Mouse (Mus musculus): Measurements from ENCODE around the gene Shisa5. TPM values are rescaled to one million over a fixed set of nuclear protein-coding genes. Genes with fewer than 3 reads are reported as not detected.

Shisa5 gene
- polyA plus RNA-seq, 1 experiment = 83.1 TPM

DNA sequence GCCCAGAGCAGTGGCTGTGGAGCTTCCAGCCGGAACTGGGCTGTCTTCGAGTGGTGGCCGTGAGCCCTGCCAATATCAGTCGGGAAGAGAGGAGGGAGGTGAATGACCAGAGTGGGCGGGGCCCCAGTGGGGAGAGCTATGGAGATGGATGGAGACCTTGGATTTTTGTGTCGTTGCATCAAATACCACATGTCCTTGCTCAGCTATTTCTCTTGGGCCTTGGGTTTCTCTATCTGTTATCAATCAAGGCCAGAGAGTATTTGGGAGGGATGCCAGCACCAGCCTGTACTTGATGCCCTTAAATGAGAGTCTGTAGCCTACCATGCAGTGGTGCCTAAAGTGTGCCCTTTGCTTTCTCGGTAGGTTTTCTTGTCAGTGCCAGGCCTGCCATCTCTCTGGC is 64.9 kb downstream of the Shisa5 start:
- no peak for DNase-seq (ENCODE audit: low read depth)
- TF ChIP-seq CTCF (IDR thresholded peaks at IDR 0.05; ENCODE audit: borderline replicate concordance, extremely low read depth, insufficient read depth, insufficient read length) = no peak

DNA sequence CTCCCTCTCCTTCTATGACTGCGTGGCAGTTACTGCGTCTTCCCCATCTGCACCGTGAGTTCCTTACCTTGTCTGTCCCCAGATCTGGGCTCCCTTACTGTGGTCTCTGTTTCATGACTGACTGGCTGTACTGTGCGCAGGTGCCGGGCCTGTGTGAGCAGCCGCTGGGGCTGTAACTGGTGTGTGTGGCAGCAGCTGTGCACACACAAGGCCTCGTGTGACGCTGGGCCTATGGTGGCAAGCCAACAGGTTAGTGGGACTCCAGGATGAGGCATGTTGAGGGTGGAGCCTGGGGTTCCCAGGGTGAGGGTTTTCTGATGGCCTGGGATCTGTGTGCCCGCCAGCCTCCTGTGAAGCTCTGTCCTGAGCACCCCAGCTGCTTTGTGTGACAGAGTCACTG is 65.7 kb downstream of the Shisa5 start:
- no peak for DNase-seq (ENCODE audit: low read depth)
- TF ChIP-seq CTCF (IDR thresholded peaks at IDR 0.05; ENCODE audit: borderline replicate concordance, extremely low read depth, insufficient read depth, insufficient read length) = no peak
- TF ChIP-seq POLR2A (IDR thresholded peaks at IDR 0.05; ENCODE audit: borderline replicate concordance, extremely low read depth, insufficient read depth, insufficient read length, poor library complexity, severe bottlenecking) = no peak

DNA sequence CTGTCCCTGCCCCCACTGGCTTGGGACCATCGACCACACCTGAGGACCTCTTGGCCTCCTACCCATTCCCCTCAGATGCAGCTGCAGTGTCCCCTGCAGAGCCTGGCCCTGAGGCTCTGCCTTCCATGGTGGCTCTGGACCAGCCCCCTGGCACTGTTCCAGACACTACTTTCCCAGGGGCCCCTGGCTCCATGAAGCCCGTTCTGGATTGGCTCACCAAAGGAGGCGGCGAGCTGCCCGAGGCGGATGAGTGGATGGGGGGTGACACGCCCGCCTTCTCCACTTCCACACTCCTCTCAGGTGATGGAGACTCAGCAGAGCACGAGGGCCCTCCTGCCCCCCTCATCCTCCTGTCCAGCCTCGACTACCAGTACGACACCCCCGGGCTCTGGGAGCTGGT is 66.6 kb downstream of the Shisa5 start:
- DNase-seq (ENCODE audit: low read depth) = peak; percentile 60
- TF ChIP-seq CTCF (IDR thresholded peaks at IDR 0.05; ENCODE audit: borderline replicate concordance, extremely low read depth, insufficient read depth, insufficient read length) = no peak
- no peak for TF ChIP-seq POLR2A (IDR thresholded peaks at IDR 0.05; ENCODE audit: borderline replicate concordance, extremely low read depth, insufficient read depth, insufficient read length, poor library complexity, severe bottlenecking)

DNA sequence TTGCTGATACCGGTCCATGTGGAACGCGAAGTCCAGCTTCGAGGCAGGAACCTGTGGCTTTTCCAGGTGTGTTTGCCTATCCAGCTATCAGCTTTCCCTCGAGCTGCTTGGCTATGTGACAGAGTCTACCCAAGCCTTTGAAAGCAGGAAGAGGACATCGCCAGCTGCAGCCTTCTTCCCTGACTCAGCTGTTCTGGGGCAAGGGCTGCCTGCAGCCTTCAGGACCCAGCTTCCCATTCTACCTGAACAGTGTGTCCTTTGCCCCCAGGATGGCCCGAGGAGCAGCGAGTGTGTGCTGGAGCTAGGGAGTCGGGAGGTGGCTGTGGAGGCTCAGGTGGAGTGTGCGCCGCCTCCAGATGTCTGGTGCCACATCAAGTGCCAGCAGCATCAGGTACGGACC is 67.3 kb downstream of the Shisa5 start:
- TF ChIP-seq CTCF (IDR thresholded peaks at IDR 0.05; ENCODE audit: borderline replicate concordance, extremely low read depth, insufficient read depth, insufficient read length) (no peak), POLR2A (IDR thresholded peaks at IDR 0.05; ENCODE audit: borderline replicate concordance, extremely low read depth, insufficient read depth, insufficient read length, poor library complexity, severe bottlenecking) (no peak)
- no peak for DNase-seq (ENCODE audit: low read depth)

DNA sequence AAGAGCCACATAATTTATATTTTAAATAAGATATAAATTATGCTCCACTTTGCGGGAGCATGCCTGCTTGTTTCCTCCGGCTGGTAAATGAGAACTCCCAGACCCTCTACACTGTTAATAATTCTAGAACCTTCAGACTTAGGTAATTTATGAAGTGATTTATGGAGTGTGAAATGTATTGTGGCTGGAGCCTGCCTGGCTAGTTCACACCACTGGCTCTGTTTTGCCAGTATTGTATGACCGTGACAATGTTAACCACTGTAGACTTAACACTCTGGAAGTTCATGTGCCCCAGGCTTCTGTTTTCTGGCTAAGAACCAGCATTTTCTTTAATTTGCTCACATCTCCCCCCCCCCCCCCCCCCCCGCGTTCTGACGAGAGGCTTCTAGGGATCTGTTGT is 69.0 kb downstream of the Shisa5 start:
- DNase-seq (ENCODE audit: low read depth) = no peak
- TF ChIP-seq POLR2A (IDR thresholded peaks at IDR 0.05; ENCODE audit: borderline replicate concordance, extremely low read depth, insufficient read depth, insufficient read length, poor library complexity, severe bottlenecking) (no peak), CTCF (IDR thresholded peaks at IDR 0.05; ENCODE audit: borderline replicate concordance, extremely low read depth, insufficient read depth, insufficient read length) (no peak)

Other genes starting within 250 kb of the Shisa5 start
- gene Nckipsd, start 230.2 kb upstream of the Shisa5 start, polyA plus RNA-seq (2012; rRNA removed) = 34.3 and 38.5 TPM in 2 replicates
- gene Celsr3, start 212.2 kb upstream of the Shisa5 start, polyA plus RNA-seq (2012; rRNA removed) = 110 and 130 TPM in 2 replicates
- 22.4 and 23.1 TPM in 2 replicates for gene Slc26a6, start 185.3 kb upstream of the Shisa5 start, polyA plus RNA-seq (2012; rRNA removed)
- gene Tmem89, start 123.9 kb upstream of the Shisa5 start, polyA plus RNA-seq (2012; rRNA removed) = 0.76 and 0.88 TPM in 2 replicates
- gene Uqcrc1, start 101.9 kb upstream of the Shisa5 start, polyA plus RNA-seq (2012; rRNA removed) = 363 and 420 TPM in 2 replicates
- gene Col7a1, start 85.0 kb upstream of the Shisa5 start, polyA plus RNA-seq (2012; rRNA removed) = 7.5 and 8.3 TPM in 2 replicates
- gene Ucn2, start 52.6 kb upstream of the Shisa5 start, polyA plus RNA-seq (2012; rRNA removed) = 0.75 and 0.96 TPM in 2 replicates
- 32.0 and 35.3 TPM in 2 replicates for gene Pfkfb4, start 46.8 kb upstream of the Shisa5 start, polyA plus RNA-seq (2012; rRNA removed)
- gene Trex1, start 21.2 kb downstream of the Shisa5 start, polyA plus RNA-seq (2012; rRNA removed) = 48.3 and 61.0 TPM in 2 replicates
- 41.6 and 43.6 TPM in 2 replicates for gene Atrip, start 35.6 kb downstream of the Shisa5 start, polyA plus RNA-seq (2012; rRNA removed)
- 9.7 and 12.5 TPM in 2 replicates for gene Ccdc51, start 43.9 kb downstream of the Shisa5 start, polyA plus RNA-seq (2012; rRNA removed)
- gene Tma7, start 44.0 kb downstream of the Shisa5 start, polyA plus RNA-seq (2012; rRNA removed) = 161 and 195 TPM in 2 replicates
- 67.5 and 82.1 TPM in 2 replicates for gene Plxnb1, start 56.8 kb downstream of the Shisa5 start, polyA plus RNA-seq (2012; rRNA removed)
- gene Fbxw21, start 123.5 kb downstream of the Shisa5 start, polyA plus RNA-seq (2012; rRNA removed) = not detected in 2 replicates
- not detected in 2 replicates for gene Fbxw13, start 157.4 kb downstream of the Shisa5 start, polyA plus RNA-seq (2012; rRNA removed)
- not detected in 2 replicates for gene Fbxw20, start 196.2 kb downstream of the Shisa5 start, polyA plus RNA-seq (2012; rRNA removed)
- gene Fbxw14, start 249.1 kb downstream of the Shisa5 start, polyA plus RNA-seq (2012; rRNA removed) = not detected in 2 replicates

Data from brain, embryonic 14.5 days (tissue).